Mouse (Mus musculus) hindbrain, embryonic 14.5 days (tissue): ENCODE data around the gene Nceh1. TPM values are rescaled to one million over a fixed set of nuclear protein-coding genes. Genes with fewer than 3 reads are reported as not detected.

Experiments
- ATAC-seq: fragments of 200-750 bp; cut with Nextera tagmentation; 2 replicates; pipeline ENCODE4 v1.8.0; 2017; ENCODE audit warnings: moderate number of reproducible peaks, mild to moderate bottlenecking, moderate TSS enrichment, moderate library complexity; ENCODE audit not compliant: low FRiP score
- DNase-seq: peaks from one replicate; pipeline ENCODE4 v3.0.0-alpha.2; 2015; ENCODE audit warnings: low spot score
- H3K27ac ChIP-seq: fragments of 300-500 bp; sonication (generic); 2 replicates; pipeline ENCODE4 v1.5.1; 2014; ENCODE audit warnings: mild to moderate bottlenecking, moderate library complexity
- H3K27me3 ChIP-seq: fragments of 300-500 bp; sonication (generic); 2 replicates; pipeline ENCODE4 v1.6.1; 2014; ENCODE audit warnings: mild to moderate bottlenecking, low read length, mixed read lengths; ENCODE audit not compliant: control insufficient read depth, insufficient read depth
- H3K36me3 ChIP-seq: fragments of 300-500 bp; sonication (generic); replicated peaks from 2 replicates; pipeline ENCODE4 v1.6.1; 2014; ENCODE audit not compliant: control insufficient read depth, insufficient read depth
- H3K4me1 ChIP-seq: fragments of 300-500 bp; sonication (generic); replicated peaks from 2 replicates; pipeline ENCODE4 v1.6.1; 2014; ENCODE audit warnings: antibody characterized with exemption, low read length, mixed read lengths; ENCODE audit not compliant: control insufficient read depth, insufficient read depth
- H3K4me2 ChIP-seq: fragments of 300-500 bp; sonication (generic); replicated peaks from 2 replicates; pipeline ENCODE4 v1.6.1; 2014; ENCODE audit warnings: mild to moderate bottlenecking, moderate library complexity
- H3K4me3 ChIP-seq: fragments of 300-500 bp; sonication (generic); replicated peaks from 2 replicates; pipeline ENCODE4 v1.5.1; 2014; ENCODE audit warnings: mild to moderate bottlenecking, low read length
- H3K9ac ChIP-seq: fragments of 300-500 bp; sonication (generic); 2 replicates; pipeline ENCODE4 v1.6.1; 2014
- H3K9me3 ChIP-seq: fragments of 300-500 bp; sonication (generic); 2 replicates; pipeline ENCODE4 v1.6.1; 2016; ENCODE audit warnings: low read length; ENCODE audit not compliant: control insufficient read depth
- WGBS: fragments of 180-500 bp; shearing (Covaris S2); extraction: QIAGEN DNeasy Blood & Tissue Kit; methylation state at CpG from one replicate; pipeline ENCODE4 v1.1.7; 2014; 5-methylcytosine and 5-hydroxymethylcytosine counted together
- polyA plus RNA-seq: library from polyadenylated mRNA; unstranded; fragments of >200 nt; fragmentation: Nextera tagmentation; extraction: Ambion mirVana; gene quantifications from 2 replicates; pipeline ENCODE4 v1.2.1, GENCODE M21; 2014

Nceh1 gene
- polyA plus RNA-seq, 1 experiment from 2014 or later = 11.5 TPM

- no peak overlapping the region for H3K4me3 ChIP-seq
- H3K4me1 ChIP-seq = no peaks in the 10 kb centered on the region
- no peaks in the 10 kb centered on the region for H3K9me3 ChIP-seq
- no peak for DNase-seq
- H3K4me2 ChIP-seq = no peak overlapping the region
- ATAC-seq = no peak
- H3K9ac ChIP-seq = no peak overlapping the region
- no peaks in the 10 kb centered on the region for H3K36me3 ChIP-seq
- H3K27ac ChIP-seq = no peak overlapping the region
- H3K27me3 ChIP-seq = no peaks in the 10 kb centered on the region
- WGBS = 82% methylated on average over 9 of the region's 9 CpGs
Measured at GRCm38 (mm10) chr3:27320613-27321495, 138.1 kb downstream of the Nceh1 start.

GRCm38 (mm10) chr3:27322591-27322990 is 139.8 kb downstream of the Nceh1 start:
- no peak for ATAC-seq
- H3K27me3 ChIP-seq = no peaks in the 10 kb centered on the region
- no peaks in the 10 kb centered on the region for H3K36me3 ChIP-seq
- H3K4me1 ChIP-seq = no peaks in the 10 kb centered on the region
- no peak for DNase-seq
- no peaks in the 10 kb centered on the region for H3K9me3 ChIP-seq
- no peak overlapping the region for H3K4me3 ChIP-seq
- 91% methylated on average over 9 of the region's 9 CpGs for WGBS
- no peak overlapping the region for H3K9ac ChIP-seq
- H3K27ac ChIP-seq = no peak overlapping the region
- no peak overlapping the region for H3K4me2 ChIP-seq

DNA sequence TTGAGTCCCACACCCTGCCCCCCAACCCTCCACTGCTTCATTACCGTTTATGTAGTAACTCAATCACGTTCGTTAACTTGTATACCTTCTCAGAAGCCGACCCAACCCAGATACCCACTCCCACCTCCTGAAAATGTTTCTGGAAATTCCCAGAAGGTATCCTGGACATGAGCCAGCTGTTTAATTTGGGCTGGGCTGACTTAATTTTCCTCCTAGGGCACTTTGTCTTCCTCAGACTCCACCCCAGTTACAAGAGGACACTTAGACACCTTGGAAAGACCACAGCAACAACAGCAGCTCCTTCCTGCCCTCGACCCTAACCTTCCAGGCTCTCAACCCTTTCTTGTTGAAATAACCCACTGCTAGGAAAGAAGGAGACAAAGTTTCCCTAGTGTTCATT is 140.8 kb downstream of the Nceh1 start:
- 81% methylated on average over 5 of the region's 5 CpGs for WGBS
- H3K36me3 ChIP-seq = no peaks in the 10 kb centered on the region
- ATAC-seq = no peak

DNA sequence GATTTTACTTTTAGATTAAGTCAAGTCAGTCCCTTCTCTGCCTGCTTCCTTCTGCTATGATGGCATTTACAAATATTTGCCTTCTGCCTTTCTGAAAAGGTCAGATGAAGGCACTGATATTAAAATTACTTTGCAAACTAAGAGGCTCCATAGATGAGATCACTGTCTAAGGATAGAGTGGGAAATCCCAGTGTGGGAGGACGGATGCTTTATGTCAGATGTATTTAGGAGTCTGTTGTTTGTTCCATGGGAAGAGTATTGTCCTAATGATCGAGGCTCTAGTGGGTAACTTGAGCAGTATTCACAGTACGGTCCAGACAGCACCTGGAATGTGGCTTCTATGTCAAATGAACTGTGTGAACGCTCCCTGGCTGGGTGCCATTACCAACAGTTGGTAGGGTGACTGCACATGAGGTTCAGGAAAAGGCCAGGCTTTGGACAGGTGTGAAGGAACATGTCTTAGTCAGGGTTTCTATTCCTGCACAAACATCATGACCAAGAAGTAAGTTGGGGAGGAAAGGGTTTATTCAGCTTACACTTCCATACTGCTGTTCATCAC is 143.9 kb downstream of the Nceh1 start:
- Histone ChIP-seq H3K4me1 (no peaks in the 10 kb centered on the region), H3K9ac (no peak overlapping the region), H3K4me2 (no peak overlapping the region), H3K9me3 (no peaks in the 10 kb centered on the region), H3K4me3 (no peak overlapping the region), H3K27ac (no peak overlapping the region), H3K36me3 (no peaks in the 10 kb centered on the region), H3K27me3 (no peaks in the 10 kb centered on the region)
- no peak for DNase-seq
- ATAC-seq = no peak
- 81% methylated on average over 4 of the region's 4 CpGs for WGBS

More for the DNA sequence above, 140.8 kb downstream of the Nceh1 start:
- Histone ChIP-seq H3K27ac (no peak overlapping the region), H3K9me3 (no peaks in the 10 kb centered on the region), H3K4me2 (no peak overlapping the region), H3K27me3 (no peaks in the 10 kb centered on the region), H3K4me1 (no peaks in the 10 kb centered on the region), H3K9ac (no peak overlapping the region), H3K4me3 (no peak overlapping the region)
- no peak for DNase-seq

DNA sequence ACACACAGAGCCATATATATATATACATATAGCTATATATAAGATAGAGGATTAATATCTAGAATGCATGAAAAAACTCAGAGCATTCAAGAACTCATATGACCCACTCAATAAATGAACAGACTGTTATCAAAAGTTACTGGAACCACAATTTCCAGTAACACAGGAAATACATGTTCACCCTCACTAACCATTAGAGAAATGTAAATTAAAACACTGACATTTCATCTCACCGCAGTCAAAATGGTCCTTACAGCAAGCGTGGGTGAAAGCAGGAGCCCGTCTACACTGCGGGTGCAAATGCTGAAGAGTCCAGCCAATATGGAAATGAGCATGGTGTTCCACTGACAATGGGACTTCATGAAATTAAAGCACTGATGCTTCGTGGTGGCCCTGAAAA is 147.9 kb downstream of the Nceh1 start:
- Histone ChIP-seq H3K4me2 (no peak overlapping the region), H3K9ac (no peak overlapping the region), H3K36me3 (no peaks in the 10 kb centered on the region), H3K27me3 (no peaks in the 10 kb centered on the region), H3K4me1 (no peaks in the 10 kb centered on the region), H3K4me3 (no peak overlapping the region), H3K27ac (no peak overlapping the region), H3K9me3 (no peaks in the 10 kb centered on the region)
- DNase-seq (no peak), ATAC-seq (no peak)
- 88% methylated on average over 5 of the region's 5 CpGs for WGBS

Other genes with a start within 250 kb of the Nceh1 start
- gene Ect2, start 29.1 kb upstream of the Nceh1 start, polyA plus RNA-seq = 10.0 and 13.1 TPM in 2 replicates
- gene Tnfsf10, start 134.1 kb downstream of the Nceh1 start, polyA plus RNA-seq = 0.08 and 0.14 TPM in 2 replicates
- 0.46 and 0.73 TPM in 2 replicates for gene Ghsr, start 188.4 kb downstream of the Nceh1 start, polyA plus RNA-seq